Mouse (Mus musculus) brain, embryonic 14.5 days (tissue): Measurements from ENCODE around the gene Sik3. TPM values are rescaled to one million over a fixed set of nuclear protein-coding genes. Genes with fewer than 3 reads are reported as not detected.
A peak's percentile ranks its signal among the peaks of the same experiment; 100 is the strongest.

Experiments used
- DNase-seq: peaks from one replicate; pipeline ENCODE4 v3.0.0-alpha.2; 2011; ENCODE audit warnings: low read depth
- CTCF ChIP-seq: fragments of 200-500 bp; IDR thresholded peaks from 2 replicates; pipeline ENCODE4 v1.5.1; 2012; ENCODE audit warnings: inconsistent platforms, mild to moderate bottlenecking, moderate library complexity, borderline replicate concordance; ENCODE audit not compliant: insufficient read depth, insufficient read length; ENCODE audit errors: extremely low read depth
- POLR2A ChIP-seq: fragments of 200-500 bp; IDR thresholded peaks from 2 replicates; pipeline ENCODE4 v1.6.1; 2012; ENCODE audit warnings: mild to moderate bottlenecking, inconsistent platforms, borderline replicate concordance; ENCODE audit not compliant: poor library complexity, insufficient read depth, insufficient read length, severe bottlenecking; ENCODE audit errors: extremely low read depth
- polyA plus RNA-seq: library from polyadenylated mRNA; depleted of rRNA; stranded (reverse); fragments of >200 nt; gene quantifications from 2 replicates; pipeline ENCODE4 v1.2.3, GENCODE M21; 2012

Gene Sik3
- polyA plus RNA-seq, 1 experiment, result 24.5 TPM

- DNase-seq, result no peak
- no peak for TF ChIP-seq CTCF
- no peak for TF ChIP-seq POLR2A
Observed at GRCm38 (mm10) chr9:46172953-46173352, 160.3 kb downstream of the Sik3 start.

GRCm38 (mm10) chr9:46173919-46174318 lies 161.3 kb downstream of the Sik3 start:
- no peak for DNase-seq
- TF ChIP-seq CTCF (no peak), POLR2A (no peak)

DNA sequence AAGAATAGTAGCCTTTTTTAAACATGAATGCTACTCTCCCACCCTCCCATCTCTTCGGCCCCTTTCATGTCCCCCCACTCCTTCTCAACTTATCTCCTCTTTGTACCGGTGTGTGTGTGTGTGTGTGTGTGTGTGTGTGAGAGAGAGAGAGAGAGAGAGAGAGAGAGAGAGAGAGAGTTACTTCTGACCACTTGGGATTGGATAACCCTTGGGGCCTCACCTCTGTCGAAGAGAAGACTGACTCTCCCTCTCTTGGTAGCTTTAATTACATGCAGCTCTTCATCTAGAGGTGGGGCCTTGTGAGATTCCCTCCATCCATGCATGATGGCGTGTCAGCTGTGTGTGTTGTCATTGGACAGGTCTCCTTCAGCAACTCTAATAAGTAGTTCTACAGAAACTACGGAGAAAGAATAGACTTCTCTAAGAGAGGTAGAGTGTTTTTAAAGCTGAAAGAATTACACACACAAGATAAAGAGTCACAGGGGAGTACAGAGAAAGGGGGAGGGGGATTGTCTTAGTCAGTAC lies 162.2 kb downstream of the Sik3 start:
- no peak for DNase-seq
- TF ChIP-seq POLR2A, result no peak
- TF ChIP-seq CTCF, result no peak

GRCm38 (mm10) chr9:46175300-46175699 lies 162.7 kb downstream of the Sik3 start:
- no peak for DNase-seq
- TF ChIP-seq POLR2A (no peak), CTCF (no peak)

GRCm38 (mm10) chr9:46175938-46176375 lies 163.3 kb downstream of the Sik3 start:
- no peak for DNase-seq
- no peak for TF ChIP-seq CTCF

GRCm38 (mm10) chr9:46176613-46177012 lies 164.0 kb downstream of the Sik3 start:
- no peak for TF ChIP-seq POLR2A
- TF ChIP-seq CTCF, result no peak
- no peak for DNase-seq

- DNase-seq, result no peak
- TF ChIP-seq CTCF (no peak), POLR2A (no peak)
Observed at GRCm38 (mm10) chr9:46178595-46178994, 166.0 kb downstream of the Sik3 start.

- TF ChIP-seq POLR2A, result no peak
- no peak for TF ChIP-seq CTCF
- DNase-seq, result peak; percentile 39
Observed at GRCm38 (mm10) chr9:46181297-46181696, 168.7 kb downstream of the Sik3 start.

GRCm38 (mm10) chr9:46184542-46184941 lies 171.9 kb downstream of the Sik3 start:
- no peak for DNase-seq
- TF ChIP-seq CTCF (no peak), POLR2A (no peak)

DNA sequence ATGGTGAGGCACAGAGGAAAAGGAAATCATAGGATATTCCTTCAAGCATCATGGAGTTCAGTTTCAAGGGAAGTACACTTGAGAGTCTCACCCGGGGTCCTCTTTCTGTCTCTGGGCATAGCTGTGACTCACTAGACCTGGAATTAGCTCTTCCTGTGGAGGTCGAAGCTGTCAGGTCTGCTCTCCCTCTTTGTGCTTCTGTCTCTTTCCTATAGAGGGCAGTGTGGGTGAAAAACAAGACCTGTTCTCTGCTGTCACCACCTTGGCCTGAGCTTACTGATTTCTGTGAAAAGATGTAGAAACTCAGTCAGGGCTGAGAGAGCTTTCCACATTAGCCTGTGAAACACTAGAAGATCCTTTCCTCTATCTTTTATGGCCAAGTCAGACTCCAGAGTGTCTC lies 172.6 kb downstream of the Sik3 start:
- peak; percentile 42 for DNase-seq
- no peak for TF ChIP-seq POLR2A
- peak; percentile 56 for TF ChIP-seq CTCF

- no peak for DNase-seq
- TF ChIP-seq POLR2A (no peak), CTCF (no peak)
Observed at GRCm38 (mm10) chr9:46186387-46186786, 173.8 kb downstream of the Sik3 start.

DNA sequence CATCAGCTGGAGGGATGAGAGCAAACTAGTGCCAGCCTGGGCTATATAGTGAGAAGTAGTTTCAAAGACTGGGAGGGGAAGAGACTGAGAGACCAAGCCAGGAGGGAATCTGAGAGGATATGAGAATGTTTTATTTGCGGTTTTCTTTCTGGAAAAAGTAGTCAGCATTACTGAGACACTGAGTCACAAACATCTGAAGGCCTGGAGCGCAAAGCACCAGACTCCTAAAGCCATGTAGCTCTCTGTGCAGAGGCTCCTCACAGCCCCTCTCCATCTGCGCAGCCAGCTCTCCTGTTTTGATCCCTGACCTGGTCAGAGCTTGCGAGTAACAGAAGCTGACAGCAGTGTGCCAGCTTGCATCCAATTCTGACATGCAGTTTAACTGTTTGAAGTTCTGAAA lies 175.8 kb downstream of the Sik3 start:
- no peak for DNase-seq
- TF ChIP-seq CTCF, result no peak
- no peak for TF ChIP-seq POLR2A
